Mouse (Mus musculus) lung, adult 2 months (tissue): ENCODE measurements at regions not wholly inside any gene's neighbourhood (a gene's known extent, or its start where the extent isn't known, plus 50 kb on each side); places are given as distances from the start of the nearest gene placed in this dataset.

ENCODE experiments used
- DNase-seq: peaks from one replicate; pipeline ENCODE4 v3.0.0; 2022
- H3K4me1 ChIP-seq: fragments of 200-500 bp; 2 replicates; pipeline ENCODE4 v1.6.1; 2011; ENCODE audit warnings: low read length; ENCODE audit not compliant: control insufficient read depth, insufficient read depth
- H3K4me3 ChIP-seq: fragments of 200-500 bp; replicated peaks from 2 replicates; pipeline ENCODE3; 2011; ENCODE audit warnings: low read depth, mild to moderate bottlenecking, control low read depth, low read length; ENCODE audit errors: extremely low read depth
- CTCF ChIP-seq: fragments of 200-500 bp; IDR thresholded peaks from 2 replicates; pipeline ENCODE4 v1.5.1; 2011; ENCODE audit warnings: mild to moderate bottlenecking, low read length, control low read depth; ENCODE audit not compliant: insufficient read depth
- POLR2A ChIP-seq: fragments of 200-500 bp; IDR thresholded peaks from 2 replicates; pipeline ENCODE4 v1.6.1; 2011; ENCODE audit warnings: low read depth, mild to moderate bottlenecking, control low read depth, low read length, borderline replicate concordance; ENCODE audit errors: extremely low read depth
- WGBS: fragments of 180-500 bp; shearing (Covaris S2); methylation state at CpG from one replicate; pipeline ENCODE4 v1.1.7; 2018; 5-methylcytosine and 5-hydroxymethylcytosine counted together

- WGBS, result 61% methylated on average over 3 of the region's 3 CpGs
- no peak overlapping the region for H3K4me3 ChIP-seq
- DNase-seq, result no peak
- TF ChIP-seq POLR2A (no peak), CTCF (no peak)
- no peaks in the 10 kb centered on the region for H3K4me1 ChIP-seq
These were observed 422.8 kb downstream of the Flrt2 start for GRCm38 (mm10) chr12:96114727-96115379.

GRCm38 (mm10) chr12:96117553-96117952 lies 425.5 kb downstream of the Flrt2 start:
- no peak overlapping the region for H3K4me3 ChIP-seq
- 65% methylated on average over 3 of the region's 3 CpGs for WGBS
- TF ChIP-seq CTCF (no peak), POLR2A (no peak)
- H3K4me1 ChIP-seq, result no peaks in the 10 kb centered on the region
- no peak for DNase-seq

DNA sequence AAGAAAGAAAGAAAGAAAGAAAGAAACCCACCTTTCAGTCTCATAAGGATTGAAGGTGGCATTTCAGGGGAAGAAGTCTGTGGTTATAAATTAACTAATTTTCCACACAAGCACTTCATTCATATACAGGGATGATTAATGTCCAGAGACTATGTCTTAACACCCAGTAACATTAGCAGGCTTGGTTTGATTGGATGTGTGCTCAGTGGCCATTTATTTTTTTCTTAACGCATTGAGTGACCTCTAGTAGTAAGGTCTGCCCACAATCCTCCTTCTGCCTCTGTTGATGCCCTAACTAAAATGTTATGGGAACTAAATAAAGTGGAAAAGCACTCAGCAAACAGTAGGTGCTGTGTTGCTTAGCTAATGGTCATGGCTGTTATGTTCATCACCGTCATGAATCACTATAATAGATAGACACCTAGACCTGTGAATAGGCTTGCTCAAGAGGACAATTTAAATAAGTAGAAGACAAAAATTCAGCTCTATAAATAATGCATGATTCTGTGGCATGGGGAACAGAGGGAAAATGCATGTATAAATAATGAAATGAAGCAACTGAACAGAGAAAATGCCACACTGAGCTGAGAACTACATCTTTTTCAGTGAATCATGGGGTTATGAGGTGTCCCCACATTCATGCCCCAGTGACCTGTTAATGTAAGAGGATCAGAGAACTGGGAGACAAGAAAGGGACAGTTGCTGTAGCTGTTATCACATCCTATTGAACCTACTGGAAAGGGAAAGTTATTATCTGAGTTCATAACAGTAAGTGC lies 432.3 kb downstream of the Flrt2 start:
- TF ChIP-seq CTCF (no peak), POLR2A (no peak)
- WGBS, result 86% methylated on average over 2 of the region's 2 CpGs
- Histone ChIP-seq H3K4me1 (no peaks in the 10 kb centered on the region), H3K4me3 (no peak overlapping the region)
- no peak for DNase-seq

DNA sequence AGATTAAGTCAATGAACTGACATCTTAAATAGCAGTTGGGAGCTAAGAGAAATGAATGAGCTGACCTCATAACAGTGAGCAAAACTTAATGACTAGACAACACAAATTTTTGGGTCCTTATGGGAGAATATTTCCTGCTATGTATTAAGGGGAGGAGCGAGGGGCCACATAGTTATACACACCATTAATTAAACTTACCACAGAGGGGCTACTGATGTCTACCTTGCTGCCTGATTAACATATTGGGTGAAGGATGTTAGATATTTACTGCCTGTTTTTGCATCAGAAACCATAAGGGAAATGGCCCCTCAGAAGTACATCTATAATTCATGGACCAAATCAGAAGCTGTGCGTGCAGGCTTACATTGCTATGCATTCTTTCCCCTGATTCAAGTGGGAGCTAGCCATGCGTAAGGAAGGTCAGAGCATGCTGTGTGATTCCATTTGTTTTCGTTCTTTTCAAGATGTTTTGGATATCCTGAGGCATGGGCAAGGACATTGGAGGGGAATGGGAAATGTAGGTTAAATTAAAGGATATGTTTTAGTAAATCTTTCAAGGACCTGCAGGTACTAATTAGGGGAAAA lies 437.9 kb downstream of the Flrt2 start:
- no peak for DNase-seq
- WGBS, result 83% methylated on average over 4 of the region's 4 CpGs
- TF ChIP-seq CTCF (no peak), POLR2A (no peak)
- H3K4me1 ChIP-seq, result no peaks in the 10 kb centered on the region
- H3K4me3 ChIP-seq, result no peak overlapping the region

- 82% methylated on average over 9 of the region's 9 CpGs for WGBS
- no peak for DNase-seq
- no peak overlapping the region for H3K4me3 ChIP-seq
- H3K4me1 ChIP-seq, result no peaks in the 10 kb centered on the region
- TF ChIP-seq POLR2A (no peak), CTCF (no peak)
These were observed 438.9 kb downstream of the Flrt2 start for GRCm38 (mm10) chr12:96130796-96131512.

DNA sequence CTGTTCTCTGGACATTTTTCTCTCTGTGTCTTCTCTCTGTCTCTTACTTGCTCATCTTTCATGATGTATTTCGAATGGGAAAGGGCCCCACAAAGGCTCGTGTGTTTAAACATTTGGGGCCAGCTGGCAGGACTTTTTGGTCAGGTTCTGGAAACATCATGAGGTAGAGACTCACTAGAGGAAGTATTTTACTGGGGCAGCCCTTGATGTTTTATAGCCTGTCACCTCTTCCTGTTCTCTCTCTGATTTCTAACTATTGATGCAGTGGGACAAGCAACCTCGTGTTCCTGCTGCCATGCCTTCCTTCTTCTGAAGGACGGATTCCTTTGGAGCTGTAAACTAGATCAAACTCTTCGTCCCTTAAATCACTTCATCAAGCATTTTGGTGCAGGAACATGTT lies 442.1 kb downstream of the Flrt2 start:
- DNase-seq, result no peak
- 36% methylated on average over 5 of the region's 5 CpGs for WGBS
- TF ChIP-seq POLR2A (no peak), CTCF (no peak)
- no peak overlapping the region for H3K4me3 ChIP-seq
- H3K4me1 ChIP-seq, result no peaks in the 10 kb centered on the region

- WGBS, result 77% methylated on average over 2 of the region's 2 CpGs
- TF ChIP-seq CTCF, result no peak
- no peak for TF ChIP-seq POLR2A
- no peak for DNase-seq
- Histone ChIP-seq H3K4me1 (no peaks in the 10 kb centered on the region), H3K4me3 (no peak overlapping the region)
These were observed 449.7 kb downstream of the Flrt2 start for GRCm38 (mm10) chr12:96141748-96142147.

DNA sequence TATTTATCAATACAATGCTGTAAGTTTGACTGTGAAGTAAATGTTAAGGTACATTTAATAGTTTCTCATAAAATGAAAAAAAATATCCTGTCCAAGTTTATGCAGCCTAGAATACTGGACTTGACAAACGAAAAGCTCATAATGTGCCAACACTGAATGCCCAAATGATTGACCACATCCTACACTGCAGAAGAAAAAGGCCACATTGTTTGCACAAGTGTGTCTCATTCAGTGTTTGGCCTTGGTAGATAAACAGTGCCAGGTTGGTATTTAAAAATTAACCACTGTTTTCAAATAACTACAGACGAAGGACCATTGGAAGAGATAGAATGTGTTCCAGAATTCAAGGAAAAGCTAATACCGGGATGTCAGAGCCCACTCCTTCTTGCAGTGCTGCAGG lies 462.1 kb downstream of the Flrt2 start:
- Histone ChIP-seq H3K4me1 (no peaks in the 10 kb centered on the region), H3K4me3 (no peak overlapping the region)
- no peak for DNase-seq
- 60% methylated on average over 3 of the region's 3 CpGs for WGBS
- TF ChIP-seq POLR2A, result no peak
- TF ChIP-seq CTCF, result no peak

- no peak for DNase-seq
- WGBS, result 80% methylated on average over 1 of the region's 1 CpGs
- TF ChIP-seq CTCF, result no peak
- no peak for TF ChIP-seq POLR2A
- no peaks in the 10 kb centered on the region for H3K4me1 ChIP-seq
- H3K4me3 ChIP-seq, result no peak overlapping the region
These were observed 475.5 kb downstream of the Flrt2 start for GRCm38 (mm10) chr12:96167551-96167950.

DNA sequence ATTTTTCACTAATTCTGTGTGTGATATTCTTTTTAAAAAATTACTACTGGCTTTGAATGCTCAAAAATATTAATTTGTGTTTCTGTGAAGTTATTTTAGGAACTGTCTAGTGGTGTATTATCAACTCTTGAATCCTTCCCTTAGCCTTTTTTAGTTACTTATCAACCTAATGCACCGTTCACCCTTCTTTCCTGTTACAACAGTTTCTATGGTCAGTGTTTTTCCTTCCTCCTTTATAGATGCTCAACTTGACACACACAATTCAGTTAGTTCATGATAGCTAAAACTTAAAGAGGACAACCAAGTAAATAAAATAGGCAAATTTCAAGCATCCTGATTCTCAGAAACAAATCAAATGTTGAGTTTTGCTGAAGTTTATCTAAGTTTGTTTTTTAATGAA lies 506.9 kb downstream of the Flrt2 start:
- H3K4me1 ChIP-seq, result no peaks in the 10 kb centered on the region
- no peak for TF ChIP-seq POLR2A
- no peak for DNase-seq
- WGBS, result 20% methylated on average over 1 of the region's 1 CpGs
- no peak overlapping the region for H3K4me3 ChIP-seq

DNA sequence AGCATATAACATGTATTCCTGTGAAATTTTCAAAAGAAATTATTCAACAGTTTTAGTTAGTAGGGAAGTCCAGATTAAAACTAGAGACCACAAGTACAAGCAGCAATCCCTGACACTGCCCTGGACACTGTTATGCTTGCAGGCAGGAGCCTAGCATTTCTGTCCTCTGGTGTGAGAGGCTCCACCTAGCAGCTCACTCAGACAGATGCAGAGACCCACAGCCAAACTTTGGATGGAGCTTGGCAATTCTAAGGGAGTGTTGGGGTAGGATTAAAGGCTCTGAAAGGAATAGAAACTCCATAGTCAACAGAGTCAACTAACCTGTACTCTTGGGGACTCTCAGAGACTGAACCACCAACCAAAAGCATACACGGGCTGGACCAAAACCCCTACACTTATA lies 509.8 kb downstream of the Flrt2 start:
- DNase-seq, result no peak
- Histone ChIP-seq H3K4me1 (no peaks in the 10 kb centered on the region), H3K4me3 (no peak overlapping the region)
- TF ChIP-seq CTCF, result no peak
- no peak for TF ChIP-seq POLR2A
- 85% methylated on average over 1 of the region's 1 CpGs for WGBS
